Mouse (Mus musculus) midbrain, embryonic 15.5 days (tissue): Measurements from ENCODE around the gene Gm49394. TPM values are rescaled to one million over a fixed set of nuclear protein-coding genes. Genes with fewer than 3 reads are reported as not detected.

Source experiments
- ATAC-seq: fragments of 200-750 bp; cut with Nextera tagmentation; replicated peaks from 2 replicates; pipeline ENCODE4 v1.8.0; 2017; ENCODE audit warnings: moderate TSS enrichment
- H3K27ac ChIP-seq: fragments of 300-500 bp; sonication (generic); 2 replicates; pipeline ENCODE4 v1.5.1; 2015; ENCODE audit warnings: mild to moderate bottlenecking, inconsistent platforms
- H3K27me3 ChIP-seq: fragments of 300-500 bp; sonication (generic); replicated peaks from 2 replicates; pipeline ENCODE4 v1.6.1; 2015; ENCODE audit warnings: inconsistent platforms
- H3K36me3 ChIP-seq: fragments of 300-500 bp; sonication (generic); replicated peaks from 2 replicates; pipeline ENCODE4 v1.6.1; 2015; ENCODE audit warnings: inconsistent platforms
- H3K4me1 ChIP-seq: fragments of 300-500 bp; sonication (generic); 2 replicates; pipeline ENCODE4 v1.6.1; 2015; ENCODE audit warnings: inconsistent platforms
- H3K4me2 ChIP-seq: fragments of 300-500 bp; sonication (generic); 2 replicates; pipeline ENCODE4 v1.6.1; 2015; ENCODE audit warnings: inconsistent platforms, mild to moderate bottlenecking, moderate library complexity
- H3K4me3 ChIP-seq: fragments of 300-500 bp; sonication (generic); 2 replicates; pipeline ENCODE4 v1.5.1; 2015; ENCODE audit warnings: mild to moderate bottlenecking, inconsistent platforms
- H3K9ac ChIP-seq: fragments of 300-500 bp; sonication (generic); 2 replicates; pipeline ENCODE4 v1.6.1; 2015; ENCODE audit warnings: mild to moderate bottlenecking, inconsistent platforms
- H3K9me3 ChIP-seq: fragments of 300-500 bp; sonication (generic); 2 replicates; pipeline ENCODE4 v1.6.1; 2016; ENCODE audit warnings: inconsistent platforms
- WGBS: fragments of 180-500 bp; shearing (Covaris S2); methylation state at CpG from one replicate; pipeline ENCODE4 v1.1.7; 2015; ENCODE audit warnings: mixed read lengths; 5-methylcytosine and 5-hydroxymethylcytosine counted together
- polyA plus RNA-seq: library from polyadenylated mRNA; unstranded; fragments of >200 nt; fragmentation: Nextera tagmentation; extraction: Ambion mirVana; gene quantifications from 2 replicates; pipeline ENCODE4 v1.2.1, GENCODE M21; 2015

Gm49394 gene
- polyA plus RNA-seq, 1 experiment from 2014 or later, result not detected

DNA sequence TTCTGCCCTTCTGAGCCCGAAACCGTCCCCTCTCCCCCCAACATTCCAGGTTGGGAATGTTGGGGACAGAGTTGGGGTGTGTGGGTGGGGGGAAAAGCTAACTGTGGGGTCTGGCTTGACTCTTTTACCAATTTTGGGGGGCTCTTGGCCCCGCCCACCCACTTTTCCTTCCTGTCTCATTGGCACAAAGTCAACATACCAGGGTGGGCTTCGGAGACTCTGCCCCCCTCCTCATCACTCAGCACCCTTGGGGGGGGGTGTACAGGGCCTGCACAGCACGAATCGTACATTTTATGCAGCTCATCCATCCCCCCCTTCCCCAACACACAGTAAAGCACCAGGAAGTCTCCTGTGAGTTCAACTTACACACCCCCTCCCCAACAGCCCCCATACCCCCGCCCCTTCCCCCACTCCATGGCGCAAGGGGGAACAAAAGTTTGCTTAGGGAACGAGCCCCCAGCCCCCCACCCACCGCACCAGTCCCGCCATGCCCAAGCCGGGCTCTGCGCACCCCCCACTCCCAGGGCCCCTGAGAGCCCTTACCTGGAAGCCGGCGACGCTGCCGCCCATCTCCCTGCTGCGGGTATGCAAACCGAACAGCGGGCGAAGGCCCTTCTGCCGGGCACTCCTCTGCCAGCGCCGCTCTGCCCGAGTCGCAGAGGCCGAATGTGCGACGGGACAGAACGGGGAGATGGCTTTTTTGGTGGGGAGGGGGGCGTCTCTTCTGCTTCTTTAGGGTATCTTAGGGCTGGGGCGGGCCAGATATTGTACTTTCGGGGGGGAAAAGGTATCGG lies 11.7 kb downstream of the Gm49394 start:
- peak overlapping the region; percentile 26 for H3K4me3 ChIP-seq
- no peak for ATAC-seq
- H3K9me3 ChIP-seq, result no peaks in the 10 kb centered on the region
- H3K9ac ChIP-seq, result no peak overlapping the region
- peaks cover 33% of the 10 kb centered on the region for H3K4me1 ChIP-seq
- no peaks in the 10 kb centered on the region for H3K36me3 ChIP-seq
- peak overlapping the region; percentile 43 for H3K4me2 ChIP-seq
- H3K27ac ChIP-seq, result no peak overlapping the region
- H3K27me3 ChIP-seq, result peaks cover 96% of the 10 kb centered on the region
- 1% methylated on average over 34 of the region's 34 CpGs for WGBS

DNA sequence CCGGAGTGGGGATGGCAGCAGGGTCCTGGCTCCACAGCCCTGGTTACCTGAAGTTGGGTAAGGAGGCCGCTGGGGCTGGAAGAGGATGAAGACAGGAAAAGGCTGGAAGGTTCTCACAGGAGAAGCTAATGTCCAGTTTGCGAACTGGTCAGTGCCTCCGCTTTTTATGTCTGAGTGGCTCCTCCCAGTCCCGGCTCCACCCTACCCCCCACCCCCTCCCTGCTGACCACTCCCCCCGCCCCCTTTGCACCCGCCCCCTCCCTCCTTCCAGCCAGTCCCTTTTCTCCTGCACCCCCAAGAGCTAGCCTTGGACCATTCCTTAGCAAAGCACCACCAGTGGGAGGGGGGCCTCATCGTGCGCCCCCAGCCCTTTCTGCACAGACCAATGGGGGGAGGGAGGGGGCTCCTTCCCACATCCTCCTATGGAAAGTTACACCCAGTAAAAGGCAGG lies 12.4 kb downstream of the Gm49394 start:
- WGBS, result 7% methylated on average over 7 of the region's 9 CpGs
- Histone ChIP-seq H3K4me1 (peaks cover 33% of the 10 kb centered on the region), H3K9me3 (no peaks in the 10 kb centered on the region), H3K4me3 (no peak overlapping the region), H3K4me2 (no peak overlapping the region), H3K27ac (no peak overlapping the region), H3K9ac (no peak overlapping the region), H3K36me3 (no peaks in the 10 kb centered on the region), H3K27me3 (peaks cover 96% of the 10 kb centered on the region)
- no peak for ATAC-seq

DNA sequence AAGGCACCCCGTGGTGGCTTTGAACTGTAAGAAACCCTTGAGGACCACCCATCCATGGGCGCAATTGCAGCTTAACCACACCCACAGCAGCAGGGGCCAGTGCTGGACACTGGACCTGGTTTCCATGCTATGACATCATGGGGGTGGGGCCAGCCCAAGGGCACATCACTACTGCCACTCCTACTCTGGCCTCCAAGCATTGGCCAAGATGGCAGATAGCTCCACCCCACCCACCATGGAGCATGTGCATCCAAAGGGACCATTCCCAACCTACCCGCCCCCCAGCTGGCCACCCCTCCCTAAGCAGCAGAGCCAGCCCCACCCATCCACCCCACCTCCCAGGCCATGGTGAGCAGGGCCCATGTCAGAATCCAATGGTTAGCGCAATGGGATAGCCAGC lies 13.7 kb downstream of the Gm49394 start:
- H3K4me2 ChIP-seq, result no peak overlapping the region
- no peak overlapping the region for H3K9ac ChIP-seq
- H3K36me3 ChIP-seq, result no peaks in the 10 kb centered on the region
- no peak for ATAC-seq
- no peak overlapping the region for H3K4me3 ChIP-seq
- H3K27me3 ChIP-seq, result peaks cover 86% of the 10 kb centered on the region
- no peaks in the 10 kb centered on the region for H3K9me3 ChIP-seq
- H3K4me1 ChIP-seq, result peaks cover 33% of the 10 kb centered on the region
- 27% methylated on average over 4 of the region's 4 CpGs for WGBS
- no peak overlapping the region for H3K27ac ChIP-seq

- 7% methylated on average over 11 of the region's 11 CpGs for WGBS
- Histone ChIP-seq H3K9me3 (no peaks in the 10 kb centered on the region), H3K36me3 (no peaks in the 10 kb centered on the region)
Observed at GRCm38 (mm10) chr7:142655633-142656032, 14.1 kb downstream of the Gm49394 start.

GRCm38 (mm10) chr7:142653726-142654125 lies 16.0 kb downstream of the Gm49394 start:
- Histone ChIP-seq H3K27me3 (peaks cover 63% of the 10 kb centered on the region), H3K27ac (no peak overlapping the region), H3K4me2 (no peak overlapping the region), H3K4me3 (no peak overlapping the region), H3K9me3 (no peaks in the 10 kb centered on the region), H3K36me3 (no peaks in the 10 kb centered on the region), H3K9ac (no peak overlapping the region), H3K4me1 (peaks cover 12% of the 10 kb centered on the region)
- 11% methylated on average over 18 of the region's 18 CpGs for WGBS
- no peak for ATAC-seq

More at GRCm38 (mm10) chr7:142655633-142656032, 14.1 kb downstream of the Gm49394 start:
- no peak overlapping the region for H3K4me3 ChIP-seq
- no peak overlapping the region for H3K27ac ChIP-seq
- peaks cover 29% of the 10 kb centered on the region for H3K4me1 ChIP-seq
- no peak overlapping the region for H3K9ac ChIP-seq
- peaks cover 82% of the 10 kb centered on the region for H3K27me3 ChIP-seq
- no peak overlapping the region for H3K4me2 ChIP-seq
- ATAC-seq, result no peak

GRCm38 (mm10) chr7:142646676-142647075 lies 23.1 kb downstream of the Gm49394 start:
- no peak for ATAC-seq
- Histone ChIP-seq H3K4me2 (no peak overlapping the region), H3K27me3 (no peaks in the 10 kb centered on the region; the same call in 1 of the 2 replicates), H3K27ac (no peak overlapping the region), H3K36me3 (no peaks in the 10 kb centered on the region), H3K4me1 (no peaks in the 10 kb centered on the region), H3K4me3 (no peak overlapping the region), H3K9ac (no peak overlapping the region), H3K9me3 (no peaks in the 10 kb centered on the region)
- 26% methylated on average over 6 of the region's 6 CpGs for WGBS

GRCm38 (mm10) chr7:142645045-142645444 lies 24.7 kb downstream of the Gm49394 start:
- Histone ChIP-seq H3K27me3 (no peaks in the 10 kb centered on the region), H3K9me3 (no peaks in the 10 kb centered on the region), H3K36me3 (no peaks in the 10 kb centered on the region), H3K9ac (no peak overlapping the region), H3K27ac (no peak overlapping the region), H3K4me1 (no peaks in the 10 kb centered on the region), H3K4me2 (no peak overlapping the region), H3K4me3 (no peak overlapping the region)
- WGBS, result 65% methylated on average over 5 of the region's 5 CpGs
- no peak for ATAC-seq

- Histone ChIP-seq H3K9me3 (no peaks in the 10 kb centered on the region), H3K36me3 (no peaks in the 10 kb centered on the region), H3K27ac (no peak overlapping the region), H3K9ac (no peak overlapping the region), H3K4me2 (no peak overlapping the region), H3K4me3 (no peak overlapping the region), H3K4me1 (no peaks in the 10 kb centered on the region), H3K27me3 (no peaks in the 10 kb centered on the region)
- ATAC-seq, result no peak
Observed at GRCm38 (mm10) chr7:142636178-142636577, 33.6 kb downstream of the Gm49394 start.

- Histone ChIP-seq H3K36me3 (no peaks in the 10 kb centered on the region), H3K4me3 (no peak overlapping the region)
- 81% methylated on average over 10 of the region's 10 CpGs for WGBS
Observed at GRCm38 (mm10) chr7:142630691-142631090, 39.1 kb downstream of the Gm49394 start.

DNA sequence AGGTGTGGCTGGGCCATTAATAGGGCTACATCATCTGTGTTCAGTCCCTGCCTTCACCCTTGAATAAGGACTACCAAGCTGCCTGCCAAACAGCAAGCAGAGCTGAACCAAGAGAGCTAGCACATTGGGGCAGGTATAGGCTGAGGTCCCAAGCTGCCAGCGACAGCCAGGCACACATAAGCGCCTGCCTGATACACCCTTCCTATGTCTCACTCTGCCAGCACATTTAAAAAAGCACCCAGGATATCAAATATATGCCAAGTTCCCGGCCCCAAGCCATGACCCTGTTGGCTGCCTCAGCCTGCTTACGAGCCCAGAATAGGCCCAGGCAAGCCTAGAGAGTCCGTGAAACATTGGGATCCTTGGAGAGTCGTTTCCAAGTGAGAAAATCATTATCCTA lies 39.9 kb downstream of the Gm49394 start:
- Histone ChIP-seq H3K4me2 (no peak overlapping the region), H3K9ac (no peak overlapping the region), H3K4me1 (no peaks in the 10 kb centered on the region), H3K4me3 (no peak overlapping the region), H3K9me3 (no peaks in the 10 kb centered on the region), H3K27ac (no peak overlapping the region), H3K36me3 (no peaks in the 10 kb centered on the region), H3K27me3 (no peaks in the 10 kb centered on the region)
- ATAC-seq, result no peak
- WGBS, result 90% methylated on average over 6 of the region's 6 CpGs

More at GRCm38 (mm10) chr7:142630691-142631090, 39.1 kb downstream of the Gm49394 start:
- H3K27me3 ChIP-seq, result no peaks in the 10 kb centered on the region
- H3K4me2 ChIP-seq, result no peak overlapping the region
- no peak overlapping the region for H3K9ac ChIP-seq
- H3K27ac ChIP-seq, result no peak overlapping the region
- H3K9me3 ChIP-seq, result no peaks in the 10 kb centered on the region
- no peak for ATAC-seq
- H3K4me1 ChIP-seq, result no peaks in the 10 kb centered on the region

DNA sequence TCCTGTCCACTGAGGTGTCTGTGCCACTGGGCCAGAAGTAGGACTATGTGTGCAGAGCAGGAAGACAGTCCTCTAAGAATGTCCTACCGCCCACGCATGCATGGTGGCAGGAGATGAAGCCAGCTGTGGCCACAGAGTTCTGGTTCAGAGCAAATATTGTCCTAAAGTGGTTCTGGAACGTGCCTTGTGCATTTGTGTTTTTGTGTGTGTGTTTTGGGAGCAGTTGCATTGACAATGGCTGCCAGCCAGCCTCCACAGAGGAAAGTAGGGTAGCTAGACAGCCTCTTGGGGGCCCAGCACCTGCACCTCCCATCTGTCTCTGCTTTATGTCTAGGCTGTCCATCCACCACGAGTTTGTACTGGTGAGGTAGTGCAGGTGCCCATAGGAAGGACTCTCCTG lies 47.6 kb downstream of the Gm49394 start:
- Histone ChIP-seq H3K4me1 (no peaks in the 10 kb centered on the region), H3K36me3 (no peaks in the 10 kb centered on the region), H3K4me2 (no peak overlapping the region), H3K27me3 (no peaks in the 10 kb centered on the region), H3K27ac (no peak overlapping the region), H3K9ac (no peak overlapping the region), H3K4me3 (no peak overlapping the region), H3K9me3 (no peaks in the 10 kb centered on the region)
- ATAC-seq, result no peak
- WGBS, result 77% methylated on average over 4 of the region's 4 CpGs

DNA sequence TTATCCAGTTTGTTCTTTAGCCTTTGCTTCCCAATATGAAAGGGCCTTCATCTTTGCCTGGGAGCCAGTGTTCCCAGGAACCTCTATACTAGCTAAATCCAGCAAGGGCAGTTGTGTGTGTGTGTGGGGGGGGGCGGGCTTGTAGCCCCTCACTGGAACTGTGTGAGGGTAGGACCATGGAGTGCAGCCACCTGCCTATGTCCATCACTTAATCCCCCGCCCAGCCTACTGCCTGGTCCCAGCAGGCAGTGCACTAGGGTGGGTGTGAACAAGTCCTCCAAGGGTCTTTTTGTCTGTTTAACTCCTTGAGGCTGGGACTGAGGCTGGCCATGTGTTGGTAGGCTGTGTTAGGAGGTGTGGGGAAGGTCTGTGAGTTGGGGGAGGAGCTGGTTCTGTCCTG lies 56.7 kb downstream of the Gm49394 start:
- Histone ChIP-seq H3K27me3 (no peaks in the 10 kb centered on the region), H3K4me1 (peaks cover 6% of the 10 kb centered on the region; the same call in 1 of the 2 replicates), H3K4me2 (no peak overlapping the region), H3K27ac (no peak overlapping the region), H3K4me3 (no peak overlapping the region), H3K36me3 (no peaks in the 10 kb centered on the region), H3K9ac (no peak overlapping the region), H3K9me3 (no peaks in the 10 kb centered on the region)
- ATAC-seq, result no peak
- 59% methylated on average over 2 of the region's 2 CpGs for WGBS
